Mouse (Mus musculus) thymus, postnatal 36 days (tissue): ENCODE measurements around the gene Fbxl17.

Experiments used
- DNase-seq, 2 experiments: peaks; one replicate each; pipeline ENCODE4 v3.0.0; 2022; ENCODE audit warnings: mixed read lengths in 2 of 2

The Fbxl17 gene

GRCm38 (mm10) chr17:63459712-63460495 is 39.9 kb downstream of the Fbxl17 start:
- no peak for DNase-seq

GRCm38 (mm10) chr17:63458052-63458451 is 41.8 kb downstream of the Fbxl17 start:
- DNase-seq = no peak

GRCm38 (mm10) chr17:63451311-63452006 is 48.4 kb downstream of the Fbxl17 start:
- DNase-seq = no peak

- no peak for DNase-seq
Observed at GRCm38 (mm10) chr17:63447691-63448090, 52.1 kb downstream of the Fbxl17 start.

GRCm38 (mm10) chr17:63446971-63447679 is 52.7 kb downstream of the Fbxl17 start:
- DNase-seq = no peak

GRCm38 (mm10) chr17:63445212-63445611 is 54.6 kb downstream of the Fbxl17 start:
- DNase-seq = no peak

GRCm38 (mm10) chr17:63437424-63437823 is 62.4 kb downstream of the Fbxl17 start:
- no peak for DNase-seq

- no peak for DNase-seq
Observed at GRCm38 (mm10) chr17:63434081-63434480, 65.7 kb downstream of the Fbxl17 start.

- no peak for DNase-seq
Observed at GRCm38 (mm10) chr17:63431650-63432049, 68.2 kb downstream of the Fbxl17 start.

GRCm38 (mm10) chr17:63430395-63431075 is 69.3 kb downstream of the Fbxl17 start:
- DNase-seq = no peak

- no peak for DNase-seq
Observed at GRCm38 (mm10) chr17:63423851-63424250, 76.0 kb downstream of the Fbxl17 start.

- no peak for DNase-seq
Observed at GRCm38 (mm10) chr17:63422685-63423084, 77.1 kb downstream of the Fbxl17 start.

GRCm38 (mm10) chr17:63421864-63422263 is 78.0 kb downstream of the Fbxl17 start:
- DNase-seq = no peak

GRCm38 (mm10) chr17:63419503-63419902 is 80.3 kb downstream of the Fbxl17 start:
- no peak for DNase-seq

GRCm38 (mm10) chr17:63413973-63414580 is 85.7 kb downstream of the Fbxl17 start:
- no peak for DNase-seq

- DNase-seq = no peak
Observed at GRCm38 (mm10) chr17:63411564-63411963, 88.3 kb downstream of the Fbxl17 start.

- DNase-seq = no peak
Observed at GRCm38 (mm10) chr17:63410101-63410500, 89.7 kb downstream of the Fbxl17 start.

GRCm38 (mm10) chr17:63405955-63406354 is 93.9 kb downstream of the Fbxl17 start:
- DNase-seq = no peak

GRCm38 (mm10) chr17:63405471-63405870 is 94.3 kb downstream of the Fbxl17 start:
- DNase-seq = no peak

- DNase-seq = no peak
Observed at GRCm38 (mm10) chr17:63404968-63405367, 94.8 kb downstream of the Fbxl17 start.

GRCm38 (mm10) chr17:63403801-63404415 is 95.9 kb downstream of the Fbxl17 start:
- DNase-seq = no peak
